Mouse (Mus musculus) hindbrain, embryonic 16.5 days (tissue): ENCODE measurements around the gene Alk. TPM values are rescaled to one million over a fixed set of nuclear protein-coding genes. Genes with fewer than 3 reads are reported as not detected.

ENCODE experiments used
- ATAC-seq: fragments of 200-750 bp; cut with Nextera tagmentation; 2 replicates; pipeline ENCODE4 v1.8.0; 2017; ENCODE audit warnings: moderate TSS enrichment, moderate library complexity
- H3K27ac ChIP-seq: fragments of 300-500 bp; sonication (generic); 2 replicates; pipeline ENCODE4 v1.5.1; 2014; ENCODE audit warnings: low read depth, mild to moderate bottlenecking, control low read depth, low read length, moderate library complexity
- H3K27me3 ChIP-seq: fragments of 300-500 bp; sonication (generic); replicated peaks from 2 replicates; pipeline ENCODE4 v1.6.1; 2014; ENCODE audit warnings: low read length; ENCODE audit not compliant: control insufficient read depth, insufficient read depth
- H3K36me3 ChIP-seq: fragments of 300-500 bp; sonication (generic); 2 replicates; pipeline ENCODE4 v1.6.1; 2014; ENCODE audit warnings: mild to moderate bottlenecking, low read length, moderate library complexity, mixed read lengths; ENCODE audit not compliant: control insufficient read depth, insufficient read depth
- H3K4me1 ChIP-seq: fragments of 300-500 bp; sonication (generic); 2 replicates; pipeline ENCODE4 v1.6.1; 2014; ENCODE audit warnings: low read depth, low read length; ENCODE audit not compliant: control insufficient read depth, insufficient read depth
- H3K4me2 ChIP-seq: fragments of 300-500 bp; sonication (generic); 2 replicates; pipeline ENCODE4 v1.6.1; 2014; ENCODE audit warnings: mild to moderate bottlenecking, low read length, control low read depth, moderate library complexity
- H3K4me3 ChIP-seq: fragments of 300-500 bp; sonication (generic); 2 replicates; pipeline ENCODE4 v1.5.1; 2014; ENCODE audit warnings: mild to moderate bottlenecking, low read length, control low read depth, moderate library complexity
- H3K9ac ChIP-seq: fragments of 300-500 bp; sonication (generic); 2 replicates; pipeline ENCODE4 v1.6.1; 2014; ENCODE audit warnings: low read depth, mild to moderate bottlenecking, control low read depth, low read length, moderate library complexity
- H3K9me3 ChIP-seq: fragments of 300-500 bp; sonication (generic); 2 replicates; pipeline ENCODE4 v1.6.1; 2014; ENCODE audit warnings: mild to moderate bottlenecking, low read length, moderate library complexity; ENCODE audit not compliant: control insufficient read depth
- WGBS: fragments of 180-500 bp; shearing (Covaris S2); extraction: QIAGEN DNeasy Blood & Tissue Kit; methylation state at CpG from one replicate; pipeline ENCODE4 v1.1.7; 2014; 5-methylcytosine and 5-hydroxymethylcytosine counted together
- polyA plus RNA-seq: library from polyadenylated mRNA; unstranded; fragments of >200 nt; fragmentation: Nextera tagmentation; extraction: Ambion mirVana; gene quantifications from 2 replicates; pipeline ENCODE4 v1.2.1, GENCODE M21; 2015

Alk gene
- polyA plus RNA-seq, 1 experiment from 2014 or later = 6.4 TPM

- no peak overlapping the region for H3K4me3 ChIP-seq
- no peaks in the 10 kb centered on the region; the same call in 1 of the 2 replicates for H3K27me3 ChIP-seq
- no peaks in the 10 kb centered on the region for H3K4me1 ChIP-seq
- 81% methylated on average over 8 of the region's 8 CpGs for WGBS
- no peaks in the 10 kb centered on the region for H3K36me3 ChIP-seq
- H3K4me2 ChIP-seq = no peak overlapping the region
- ATAC-seq = no peak
- H3K27ac ChIP-seq = no peak overlapping the region
- H3K9ac ChIP-seq = no peak overlapping the region
- H3K9me3 ChIP-seq = peaks cover 9% of the 10 kb centered on the region
Observed at GRCm38 (mm10) chr17:72275391-72275904, 329.0 kb downstream of the Alk start.

- peaks cover 5% of the 10 kb centered on the region; the same call in 1 of the 2 replicates for H3K9me3 ChIP-seq
- no peaks in the 10 kb centered on the region for H3K36me3 ChIP-seq
- ATAC-seq = no peak
- H3K4me2 ChIP-seq = no peak overlapping the region
- WGBS = 87% methylated on average over 5 of the region's 5 CpGs
- H3K4me3 ChIP-seq = no peak overlapping the region
- H3K4me1 ChIP-seq = no peaks in the 10 kb centered on the region
- H3K27me3 ChIP-seq = no peaks in the 10 kb centered on the region; the same call in 1 of the 2 replicates
- no peak overlapping the region for H3K27ac ChIP-seq
- no peak overlapping the region for H3K9ac ChIP-seq
Observed at GRCm38 (mm10) chr17:72274205-72274604, 330.2 kb downstream of the Alk start.

DNA sequence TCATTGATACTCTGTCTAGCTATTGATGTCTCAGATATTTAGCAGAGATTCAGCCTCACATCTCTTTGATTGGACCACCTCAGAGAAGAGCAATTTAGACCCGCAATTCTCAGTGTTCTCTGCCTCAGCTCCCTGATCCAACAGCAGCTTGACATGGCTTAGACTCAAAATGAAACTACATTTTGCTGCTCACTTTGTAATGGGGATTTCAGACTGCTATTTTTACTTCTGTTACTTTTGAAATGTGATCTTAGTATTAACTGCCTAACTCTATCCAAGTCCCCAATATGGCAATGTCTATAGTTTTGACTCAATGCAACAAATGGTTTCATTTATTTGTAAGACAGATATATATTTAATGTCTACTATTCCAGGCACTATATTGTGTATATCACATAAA is 332.8 kb downstream of the Alk start:
- ATAC-seq = no peak
- H3K36me3 ChIP-seq = no peaks in the 10 kb centered on the region
- 91% methylated on average over 1 of the region's 1 CpGs for WGBS

GRCm38 (mm10) chr17:72268529-72268928 is 335.9 kb downstream of the Alk start:
- Histone ChIP-seq H3K27me3 (no peaks in the 10 kb centered on the region), H3K36me3 (no peaks in the 10 kb centered on the region), H3K9ac (no peak overlapping the region), H3K4me3 (no peak overlapping the region), H3K27ac (no peak overlapping the region), H3K4me2 (no peak overlapping the region), H3K9me3 (no peaks in the 10 kb centered on the region), H3K4me1 (no peaks in the 10 kb centered on the region)
- 87% methylated on average over 5 of the region's 5 CpGs for WGBS
- ATAC-seq = no peak

More for the DNA sequence above, 332.8 kb downstream of the Alk start:
- H3K9me3 ChIP-seq = no peaks in the 10 kb centered on the region
- no peak overlapping the region for H3K27ac ChIP-seq
- H3K4me2 ChIP-seq = no peak overlapping the region
- H3K4me3 ChIP-seq = no peak overlapping the region
- no peaks in the 10 kb centered on the region for H3K4me1 ChIP-seq
- H3K9ac ChIP-seq = no peak overlapping the region
- no peaks in the 10 kb centered on the region for H3K27me3 ChIP-seq

- WGBS = 75% methylated on average over 9 of the region's 9 CpGs
- no peak for ATAC-seq
- no peak overlapping the region for H3K9ac ChIP-seq
- H3K4me1 ChIP-seq = no peaks in the 10 kb centered on the region
- H3K27ac ChIP-seq = no peak overlapping the region
- H3K9me3 ChIP-seq = no peaks in the 10 kb centered on the region
- no peaks in the 10 kb centered on the region for H3K27me3 ChIP-seq
- no peak overlapping the region for H3K4me2 ChIP-seq
- H3K36me3 ChIP-seq = no peaks in the 10 kb centered on the region
- no peak overlapping the region for H3K4me3 ChIP-seq
Observed at GRCm38 (mm10) chr17:72265171-72266022, 339.0 kb downstream of the Alk start.

DNA sequence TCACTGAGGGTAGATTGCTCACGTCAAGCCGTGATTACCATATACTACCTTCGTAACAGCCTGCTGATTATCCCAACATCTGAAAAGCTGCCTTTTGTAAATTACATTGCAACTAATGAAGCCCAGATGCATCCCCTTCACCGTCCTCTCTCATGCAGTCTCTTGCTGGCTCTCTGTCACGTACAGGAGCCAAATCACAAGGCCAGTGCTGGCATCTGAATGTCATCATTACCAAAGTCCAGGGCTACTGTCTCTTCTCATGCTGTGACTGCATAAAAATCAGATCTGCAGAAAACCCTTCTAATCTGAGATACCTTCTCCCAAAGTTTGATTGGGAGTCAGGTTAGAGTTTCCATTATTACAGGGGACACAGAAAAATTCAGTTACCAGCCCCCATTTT is 351.0 kb downstream of the Alk start:
- Histone ChIP-seq H3K4me1 (no peaks in the 10 kb centered on the region), H3K9me3 (no peaks in the 10 kb centered on the region), H3K27me3 (no peaks in the 10 kb centered on the region), H3K4me2 (no peak overlapping the region), H3K27ac (no peak overlapping the region), H3K36me3 (no peaks in the 10 kb centered on the region), H3K4me3 (no peak overlapping the region), H3K9ac (no peak overlapping the region)
- no peak for ATAC-seq
- whole genome bisulfite sequencing = 67% methylated on average over 5 of the region's 5 CpGs

- H3K36me3 ChIP-seq = no peaks in the 10 kb centered on the region
- WGBS = 84% methylated on average over 4 of the region's 4 CpGs
- no peak overlapping the region for H3K4me3 ChIP-seq
- no peak overlapping the region for H3K4me2 ChIP-seq
- no peaks in the 10 kb centered on the region for H3K9me3 ChIP-seq
- H3K4me1 ChIP-seq = no peaks in the 10 kb centered on the region
- no peak overlapping the region for H3K27ac ChIP-seq
- ATAC-seq = no peak
- no peaks in the 10 kb centered on the region for H3K27me3 ChIP-seq
- H3K9ac ChIP-seq = no peak overlapping the region
Observed at GRCm38 (mm10) chr17:72251554-72251953, 352.9 kb downstream of the Alk start.

DNA sequence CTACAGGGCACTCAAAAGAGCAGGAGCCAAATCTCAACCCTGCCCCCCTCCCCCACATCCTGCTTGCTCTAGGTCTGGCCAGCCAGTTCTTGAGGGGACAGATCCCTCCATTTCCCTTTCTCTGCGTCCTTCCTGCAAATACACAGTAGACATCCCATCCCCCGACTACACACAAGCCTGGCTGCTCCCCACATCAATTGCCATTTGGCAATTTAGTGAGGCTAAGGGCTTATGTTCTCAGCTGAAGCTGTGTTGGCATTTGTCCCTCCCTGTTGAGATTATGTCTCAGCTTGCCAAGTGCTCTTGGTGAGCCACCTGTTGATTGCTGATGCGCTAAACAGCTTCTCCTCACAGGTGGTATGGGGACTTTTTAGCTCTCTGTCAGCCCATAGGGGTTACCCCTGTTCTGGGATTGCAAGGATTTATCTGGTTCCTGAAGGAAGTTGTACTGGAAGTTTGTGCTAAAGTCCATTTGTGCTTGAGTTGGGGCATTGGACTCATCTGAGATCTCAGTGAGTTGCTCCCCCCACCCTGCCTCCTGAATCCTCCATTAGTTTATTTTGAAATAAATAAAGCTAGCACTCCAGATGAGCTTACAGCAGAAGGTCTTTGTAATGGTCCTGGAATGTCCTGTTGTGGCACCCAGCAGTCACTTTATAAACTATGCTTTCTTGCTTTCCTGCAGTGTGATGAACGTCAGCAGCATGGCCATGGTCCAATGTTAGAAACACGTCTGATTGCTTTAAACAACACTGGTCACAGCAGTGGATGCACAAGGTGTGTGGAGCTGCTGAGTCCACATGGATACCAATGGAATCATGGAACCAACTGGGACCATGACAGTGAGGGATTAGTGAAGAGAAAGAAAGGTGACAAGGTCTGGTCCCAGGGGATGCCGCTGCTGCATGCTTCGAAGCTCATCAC is 353.7 kb downstream of the Alk start:
- Histone ChIP-seq H3K9ac (no peak overlapping the region), H3K27me3 (no peaks in the 10 kb centered on the region), H3K36me3 (no peaks in the 10 kb centered on the region), H3K9me3 (no peaks in the 10 kb centered on the region), H3K4me2 (no peak overlapping the region), H3K27ac (no peak overlapping the region), H3K4me3 (no peak overlapping the region), H3K4me1 (no peaks in the 10 kb centered on the region)
- WGBS = 68% methylated on average over 7 of the region's 7 CpGs
- ATAC-seq = no peak; the same call in 1 of the 2 replicates

DNA sequence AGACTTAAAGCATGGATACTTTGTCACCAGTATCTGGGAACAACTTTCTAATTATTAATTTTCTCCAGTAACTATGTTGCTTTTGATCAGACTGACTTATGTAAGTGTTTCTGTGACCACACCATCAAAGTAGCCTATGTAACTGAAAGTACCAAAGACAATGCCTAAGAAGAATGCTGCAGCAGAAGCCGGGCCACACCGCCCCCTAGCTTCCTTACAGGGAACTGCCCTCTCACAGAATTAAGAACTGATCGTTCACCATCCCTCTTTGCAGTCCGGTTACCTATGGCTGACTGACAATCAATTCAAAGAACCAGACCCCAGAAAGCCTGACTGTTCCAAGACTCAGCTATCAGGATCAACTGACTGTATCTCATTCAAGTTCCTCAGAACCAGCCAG is 362.4 kb downstream of the Alk start:
- Histone ChIP-seq H3K4me1 (no peaks in the 10 kb centered on the region; the same call in 1 of the 2 replicates), H3K9ac (no peak overlapping the region), H3K27ac (no peak overlapping the region), H3K27me3 (no peaks in the 10 kb centered on the region), H3K9me3 (no peaks in the 10 kb centered on the region; the same call in 1 of the 2 replicates), H3K36me3 (no peaks in the 10 kb centered on the region), H3K4me2 (no peak overlapping the region), H3K4me3 (no peak overlapping the region)
- ATAC-seq = no peak
- 34% methylated on average over 4 of the region's 4 CpGs for WGBS
